Comparison of ENCODE assay signal across 21 mouse cellular contexts in the genomic region with DNA sequence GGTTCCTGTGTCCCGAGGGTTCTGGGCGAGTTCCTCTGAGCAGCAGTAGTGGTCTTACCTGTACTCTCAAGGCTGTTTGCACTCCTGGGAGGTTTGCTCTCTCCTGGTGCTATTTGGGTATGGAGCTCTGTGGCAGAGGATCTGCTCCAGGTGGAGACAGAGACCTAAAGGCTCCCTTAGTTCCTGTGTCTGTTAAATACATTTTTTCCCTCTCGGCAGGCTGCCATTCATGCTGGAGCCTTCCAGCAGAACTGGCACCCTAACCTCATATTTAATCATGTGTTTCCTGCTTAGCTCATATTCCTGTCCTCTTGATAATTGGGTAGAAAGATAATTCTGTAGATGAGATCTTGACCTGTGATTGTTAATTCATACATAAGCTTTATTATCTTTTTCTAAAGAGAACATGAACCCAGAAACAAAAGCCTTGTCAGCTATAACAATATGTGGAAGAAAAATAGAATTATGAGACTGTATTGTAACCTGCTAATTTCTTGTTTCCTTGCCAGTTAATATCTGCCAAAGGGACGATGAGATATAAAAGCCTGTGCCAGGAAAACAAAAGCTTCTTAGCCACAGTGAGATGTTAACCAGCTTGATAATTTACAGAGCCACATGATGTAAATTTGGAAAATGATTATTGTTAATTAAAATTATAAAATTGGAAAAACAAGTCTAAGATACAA. TPM values are rescaled to one million over a fixed set of nuclear protein-coding genes. Genes with fewer than 3 reads are reported as not detected.
DNase-seq lines count a peak whose midpoint lies in the region; ATAC-seq and TF ChIP-seq lines count a peak whose summit lies in the region.
"Had no signal": no experiment of that assay in that cellular context is flagged by ENCODE, and none has a peak within 500 bp of the region (broad histone marks: within the 10 kb centered on the region; RNA-seq: fewer than 3 reads in every experiment).

No protein-coding gene starts in this region.

- TF ChIP-seq CTCF in lung, postnatal 0 days (IDR thresholded peaks at IDR 0.05): no peak

- H3K4me1 ChIP-seq in lung, postnatal 0 days (ENCODE audit: insufficient read depth, low read depth, low read length): no peaks in the 10 kb centered on the region
- H3K4me1 ChIP-seq: forebrain, embryonic 10.5 days; intestine, embryonic 15.5 days; kidney, embryonic 15.5 days; liver, embryonic 12.5 days; neural tube, embryonic 12.5 days had no signal

- H3K36me3 ChIP-seq in lung, postnatal 0 days (ENCODE audit: insufficient read depth, low read length): no peaks in the 10 kb centered on the region; the same call in 1 of the 2 replicates
- H3K36me3 ChIP-seq: embryonic facial prominence, embryonic 15.5 days; forebrain, embryonic 10.5 days; intestine, embryonic 15.5 days; kidney, embryonic 15.5 days; liver, embryonic 12.5 days; neural tube, embryonic 12.5 days had no signal

- no peak overlapping the region for H3K27ac ChIP-seq in lung, postnatal 0 days (ENCODE audit: low read length)
- H3K27ac ChIP-seq: embryonic facial prominence, embryonic 15.5 days; forebrain, embryonic 10.5 days; intestine, embryonic 15.5 days; kidney, embryonic 15.5 days; liver, embryonic 12.5 days; neural tube, embryonic 12.5 days; stomach, postnatal 0 days had no signal

- H3K27me3 ChIP-seq in lung, postnatal 0 days (replicated peaks; ENCODE audit: insufficient read depth, low read length): no peaks in the 10 kb centered on the region
- H3K27me3 ChIP-seq: CH12.LX; embryonic facial prominence, embryonic 15.5 days; intestine, embryonic 15.5 days; kidney, embryonic 15.5 days; liver, embryonic 12.5 days; neural tube, embryonic 12.5 days had no signal

- no peaks in the 10 kb centered on the region for H3K9me3 ChIP-seq in lung, postnatal 0 days (ENCODE audit: low read length)
- H3K9me3 ChIP-seq: embryonic facial prominence, embryonic 15.5 days; intestine, embryonic 15.5 days; liver, embryonic 12.5 days; neural tube, embryonic 12.5 days had no signal

- intact Hi-C loops in gastrocnemius, postnatal 36 days (cut with DNase I): no loop called here
- intact Hi-C loops in heart, postnatal 25 days (cut with DNase I): no loop called here

- no peak for TF ChIP-seq EP300 in lung, postnatal 0 days (IDR thresholded peaks at IDR 0.05)

- no peak for ATAC-seq in lung, postnatal 0 days
- ATAC-seq: intestine, embryonic 15.5 days; liver, embryonic 12.5 days had no signal

- H3K4me3 ChIP-seq in lung, postnatal 0 days (ENCODE audit: low read depth, low read length): no peak overlapping the region
- H3K4me3 ChIP-seq: embryonic facial prominence, embryonic 15.5 days; forebrain, embryonic 10.5 days; intestine, embryonic 15.5 days; kidney, embryonic 15.5 days; liver, embryonic 12.5 days; neural tube, embryonic 12.5 days had no signal

- WGBS in lung, postnatal 0 days: 69% methylated on average over 4 of the region's 4 CpGs

- no peak overlapping the region for H3K9ac ChIP-seq in lung, postnatal 0 days (replicated peaks; ENCODE audit: low read depth)
- H3K9ac ChIP-seq: embryonic facial prominence, embryonic 15.5 days; intestine, embryonic 15.5 days; kidney, embryonic 15.5 days; liver, embryonic 12.5 days; lung, embryonic 14.5 days; neural tube, embryonic 12.5 days had no signal

- no peak overlapping the region for H3K4me2 ChIP-seq in lung, postnatal 0 days (replicated peaks; ENCODE audit: low read depth, low read length)
- H3K4me2 ChIP-seq: embryonic facial prominence, embryonic 15.5 days; intestine, embryonic 15.5 days; kidney, embryonic 15.5 days; liver, embryonic 12.5 days; lung, embryonic 14.5 days; midbrain, embryonic 11.5 days; neural tube, embryonic 12.5 days had no signal

- peak; percentile 11 for DNase-seq in gastrocnemius, postnatal 10 days
- DNase-seq in gastrocnemius, postnatal 36 days: no peak
- peak; percentile 5 for DNase-seq in lung, postnatal 10 days
- no peak for DNase-seq in lung, postnatal 0 days (ENCODE audit: low spot score)
- peak; percentile 54 to 58 for DNase-seq in cerebellum, adult 18-20 months
- peak; percentile 57 to 70 for DNase-seq in cerebellum, postnatal 25 days
- no peak for DNase-seq in heart, postnatal 25 days (ENCODE audit: low spot score)
- DNase-seq in urinary bladder, postnatal 10 days (ENCODE audit: low spot score): no peak
- DNase-seq: adrenal gland, postnatal 25 days; gastrocnemius, postnatal 25 days; lung, embryonic 14.5 days; right cerebral cortex, adult 18-20 months had no signal

RNA-seq across cellular contexts. Expression of a gene that starts 27.1 kb away (rescaled TPM):
- 100 to 1,000 TPM in 1 of 2 experiments, 10 to 100 TPM in 1; 97.8 to 109 TPM for total RNA-seq in gastrocnemius, postnatal 10 days (2021)
- total RNA-seq in gastrocnemius, postnatal 36 days (2021): 10 to 100 TPM; 91.5 to 97.9 TPM
- polyA plus RNA-seq in lung, postnatal 0 days (2015; fragmentation: Nextera tagmentation; extraction: Ambion mirVana): 36.0 and 41.1 TPM in 2 replicates
- total RNA-seq in heart, postnatal 25 days (2021): 10 to 100 TPM; 86.9 to 87.0 TPM

RNA-seq across cellular contexts. Expression of a gene that starts 27.1 kb away (rescaled TPM):
- total RNA-seq in gastrocnemius, postnatal 10 days (2021): 10 to 100 TPM; 11.0 to 11.5 TPM
- total RNA-seq in gastrocnemius, postnatal 36 days (2021): 1 to 10 TPM; 3.3 to 4.0 TPM
- polyA plus RNA-seq in lung, postnatal 0 days (2015; fragmentation: Nextera tagmentation; extraction: Ambion mirVana): 27.1 and 30.5 TPM in 2 replicates
- 10 to 100 TPM; 10.1 to 10.9 TPM for total RNA-seq in heart, postnatal 25 days (2021)

Comparison
In these comparisons a context has a peak if more than half of its experiments do, and no peak if none do; other contexts are left out.
1. DNase-seq: peak in gastrocnemius, postnatal 10 days (single experiment), lung, postnatal 10 days (single experiment), cerebellum, adult 18-20 months (2 of 2) and cerebellum, postnatal 25 days (2 of 2); none in gastrocnemius, postnatal 36 days (0 of 2), lung, postnatal 0 days (single experiment), heart, postnatal 25 days (single experiment) and urinary bladder, postnatal 10 days (single experiment).